27 mouse cellular contexts compared by ENCODE assay signal in the genomic region with DNA sequence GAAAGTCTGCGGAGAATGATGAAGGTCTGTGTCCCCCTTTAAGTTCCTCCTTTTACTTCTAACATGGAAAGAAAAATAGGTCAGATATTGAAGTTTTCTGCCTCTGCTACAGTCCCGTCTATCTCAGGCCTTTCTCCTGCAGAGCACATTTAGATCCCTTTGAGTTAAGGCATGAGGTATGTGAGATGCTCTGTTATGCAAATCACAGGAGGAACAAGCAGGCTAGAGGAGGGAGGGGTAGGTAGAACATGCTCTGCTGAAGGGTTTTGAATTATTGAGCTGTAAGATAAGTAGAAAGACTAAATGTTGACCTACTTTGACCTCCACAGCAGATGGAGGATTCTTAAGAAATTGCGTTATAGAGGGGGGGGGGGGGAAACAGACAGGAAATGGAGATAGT.
DNase-seq lines count a peak whose midpoint lies in the region; ATAC-seq lines count a peak whose summit lies in the region.
"Had no signal": no experiment of that assay in that cellular context is flagged by ENCODE, and none has a peak within 500 bp of the region (broad histone marks: within the 10 kb centered on the region; RNA-seq: fewer than 3 reads in every experiment).

No protein-coding gene starts in this region.

- H3K4me3 ChIP-seq in intestine, embryonic 15.5 days (replicated peaks): no peak overlapping the region
- H3K4me3 ChIP-seq: embryonic facial prominence, embryonic 10.5 days; embryonic facial prominence, embryonic 12.5 days; erythroblast, embryonic 14.5 days; forebrain, embryonic 10.5 days; forebrain, embryonic 12.5 days had no signal

- no peak overlapping the region for H3K9ac ChIP-seq in intestine, embryonic 15.5 days
- H3K9ac ChIP-seq: embryonic facial prominence, embryonic 12.5 days; forebrain, embryonic 12.5 days had no signal

- no peak overlapping the region for H3K27ac ChIP-seq in intestine, embryonic 15.5 days
- H3K27ac ChIP-seq: embryonic facial prominence, embryonic 10.5 days; embryonic facial prominence, embryonic 12.5 days; forebrain, embryonic 10.5 days; forebrain, embryonic 12.5 days had no signal

- H3K4me2 ChIP-seq in intestine, embryonic 15.5 days (replicated peaks): no peak overlapping the region
- H3K4me2 ChIP-seq: embryonic facial prominence, embryonic 12.5 days; forebrain, embryonic 12.5 days had no signal

- DNase-seq in ES-CJ7 (ENCODE audit: low read depth, low spot score): peak; percentile 30
- peak; percentile 58 for DNase-seq in R1 (ENCODE audit: low read depth, low spot score)
- peak; percentile 14 for DNase-seq in brain, adult 2 months (ENCODE audit: low read depth, low spot score)
- DNase-seq in spleen, postnatal 4 days (ENCODE audit: low spot score in 2 of 2): no peak
- no peak for DNase-seq in neural tube, embryonic 10.5 days (ENCODE audit: extremely low spot score, low spot score)
- DNase-seq: adrenal gland, adult 8-10 months; adrenal gland, postnatal 14 days; adrenal gland, postnatal 36 days; B cell, adult 2 months; cerebellum, adult 11-12 months; cerebellum, adult 2 months; cerebellum, adult 9-10 months; cerebellum, postnatal 10 days; cerebellum, postnatal 25 days had no signal

- WGBS in intestine, embryonic 15.5 days: 38% methylated on average over 3 of the region's 3 CpGs

- H3K36me3 ChIP-seq in intestine, embryonic 15.5 days: no peaks in the 10 kb centered on the region
- H3K36me3 ChIP-seq: embryonic facial prominence, embryonic 10.5 days; embryonic facial prominence, embryonic 12.5 days; forebrain, embryonic 10.5 days; forebrain, embryonic 12.5 days; G1E had no signal

- H3K27me3 ChIP-seq in intestine, embryonic 15.5 days (replicated peaks): no peaks in the 10 kb centered on the region
- H3K27me3 ChIP-seq: CH12.LX; embryonic facial prominence, embryonic 12.5 days; forebrain, embryonic 12.5 days; Patski had no signal

- no peak for ATAC-seq in intestine, embryonic 15.5 days
- ATAC-seq: activated CD4-positive, CD25-positive, alpha-beta regulatory T cell, adult 4 months; CD4-positive, CD25-positive, alpha-beta regulatory T cell, adult 4 months; forebrain, embryonic 14.5 days; forebrain, embryonic 16.5 days; Patski had no signal

- H3K4me1 ChIP-seq in intestine, embryonic 15.5 days (replicated peaks): no peaks in the 10 kb centered on the region
- H3K4me1 ChIP-seq: embryonic facial prominence, embryonic 12.5 days had no signal

- no peaks in the 10 kb centered on the region for H3K9me3 ChIP-seq in intestine, embryonic 15.5 days
- H3K9me3 ChIP-seq: embryonic facial prominence, embryonic 10.5 days; embryonic facial prominence, embryonic 12.5 days; forebrain, embryonic 10.5 days; forebrain, embryonic 12.5 days; G1E had no signal

Comparison
In these comparisons a context has a peak if more than half of its experiments do, and no peak if none do; other contexts are left out.
1. DNase-seq: peak in ES-CJ7 (single experiment), R1 (single experiment) and brain, adult 2 months (single experiment); none in spleen, postnatal 4 days (0 of 2) and neural tube, embryonic 10.5 days (single experiment).